Mouse (Mus musculus): ENCODE data around the gene Tpk1.

GRCm38 (mm10) chr6:43468821-43469594 lies 197.1 kb downstream of the Tpk1 start:
- TF ChIP-seq CTCF (IDR thresholded peaks at IDR 0.05; ENCODE audit: low read depth) (no peak), EP300 (IDR thresholded peaks at IDR 0.05; ENCODE audit: low read depth) (no peak)
